Mouse (Mus musculus) kidney, postnatal 0 days (tissue): Measurements from ENCODE around the gene Gfm2. TPM values are rescaled to one million over a fixed set of nuclear protein-coding genes. Genes with fewer than 3 reads are reported as not detected.

Experiments
- ATAC-seq: fragments of 200-750 bp; cut with Nextera tagmentation; replicated peaks from 2 replicates; pipeline ENCODE4 v1.8.0; 2017; ENCODE audit warnings: low read depth, moderate number of reproducible peaks, moderate TSS enrichment, moderate library complexity; ENCODE audit not compliant: low FRiP score
- DNase-seq: peaks from one replicate; pipeline ENCODE4 v3.0.0-alpha.2; 2016; ENCODE audit warnings: low spot score
- H3K27ac ChIP-seq: fragments of 300-500 bp; sonication (generic); 2 replicates; pipeline ENCODE4 v1.5.1; 2014; ENCODE audit warnings: mild to moderate bottlenecking
- H3K27me3 ChIP-seq: fragments of 300-500 bp; sonication (generic); 2 replicates; pipeline ENCODE4 v1.6.1; 2014; ENCODE audit warnings: low read length, mixed read lengths; ENCODE audit not compliant: insufficient read depth
- H3K36me3 ChIP-seq: fragments of 300-500 bp; sonication (generic); 2 replicates; pipeline ENCODE4 v1.6.1; 2014; ENCODE audit warnings: low read length, mixed read lengths; ENCODE audit not compliant: insufficient read depth
- H3K4me1 ChIP-seq: fragments of 300-500 bp; sonication (generic); replicated peaks from 2 replicates; pipeline ENCODE4 v1.6.1; 2014; ENCODE audit warnings: antibody characterized with exemption, low read length, mixed read lengths; ENCODE audit not compliant: insufficient read depth
- H3K4me2 ChIP-seq: fragments of 300-500 bp; sonication (generic); 2 replicates; pipeline ENCODE4 v1.6.1; 2014; ENCODE audit warnings: mild to moderate bottlenecking, low read length, moderate library complexity, mixed read lengths
- H3K4me3 ChIP-seq: fragments of 300-500 bp; sonication (generic); replicated peaks from 2 replicates; pipeline ENCODE4 v1.5.1; 2014; ENCODE audit warnings: low read depth, low read length
- H3K9ac ChIP-seq: fragments of 300-500 bp; sonication (generic); 2 replicates; pipeline ENCODE4 v1.6.1; 2014; ENCODE audit warnings: low read depth, low read length
- H3K9me3 ChIP-seq: fragments of 300-500 bp; sonication (generic); replicated peaks from 2 replicates; pipeline ENCODE4 v1.6.1; 2016; ENCODE audit warnings: low read length, inconsistent platforms, mixed read lengths
- CTCF ChIP-seq: IDR thresholded peaks from 2 replicates; pipeline ENCODE4 v1.5.1; 2016; ENCODE audit warnings: antibody characterized with exemption, low read depth, mild to moderate bottlenecking, moderate library complexity
- WGBS: fragments of 180-500 bp; shearing (Covaris S2); extraction: QIAGEN DNeasy Blood & Tissue Kit; methylation state at CpG from one replicate; pipeline ENCODE4 v1.1.7; 2014; 5-methylcytosine and 5-hydroxymethylcytosine counted together
- polyA plus RNA-seq: library from polyadenylated mRNA; unstranded; fragments of >200 nt; fragmentation: Nextera tagmentation; extraction: Ambion mirVana; gene quantifications from 2 replicates; pipeline ENCODE4 v1.2.1, GENCODE M21; 2015

Gfm2 gene
- polyA plus RNA-seq, 1 experiment from 2014 or later = 20.4 TPM

DNA sequence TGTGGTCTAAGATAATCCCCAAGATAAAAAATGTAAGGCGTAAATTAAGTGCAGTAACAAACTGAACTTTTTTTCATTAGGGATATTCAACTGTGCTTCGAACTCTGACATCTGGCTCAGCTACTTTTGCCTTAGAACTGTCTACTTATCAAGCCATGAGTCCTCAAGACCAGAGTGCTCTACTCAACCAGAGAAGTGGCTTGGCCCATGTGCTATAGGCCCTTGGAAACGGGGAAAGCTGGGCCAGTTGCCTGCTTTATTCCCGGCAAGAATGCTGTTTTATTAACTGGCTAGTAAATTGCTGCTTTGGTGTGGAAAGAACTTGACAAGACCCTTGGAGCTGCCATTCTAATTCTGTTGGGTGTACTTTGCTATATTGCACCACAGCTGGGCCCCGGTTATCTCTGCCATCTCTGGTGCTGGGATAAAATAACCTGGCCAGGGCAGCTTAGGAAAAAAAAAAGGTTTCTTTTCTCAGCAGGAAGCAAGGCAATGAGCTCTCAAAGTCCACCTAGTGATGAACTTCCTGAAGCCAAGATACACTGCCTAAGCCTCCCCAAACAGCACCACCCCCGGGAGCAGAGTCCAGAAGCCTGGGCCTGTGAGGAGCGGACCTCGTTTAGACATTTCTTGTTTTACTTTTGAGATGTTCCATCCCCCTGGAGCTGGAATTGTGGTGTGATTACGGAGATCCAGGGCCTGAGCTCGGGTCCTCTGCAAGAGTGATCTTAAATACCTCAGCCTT lies 38.0 kb downstream of the Gfm2 start:
- Histone ChIP-seq H3K27me3 (no peaks in the 10 kb centered on the region), H3K4me2 (no peak overlapping the region), H3K4me1 (no peaks in the 10 kb centered on the region), H3K36me3 (peaks cover 60% of the 10 kb centered on the region), H3K27ac (no peak overlapping the region; the same call in 1 of the 2 replicates), H3K9ac (no peak overlapping the region), H3K9me3 (no peaks in the 10 kb centered on the region), H3K4me3 (no peak overlapping the region)
- no peak; the same call in 1 of the 2 replicates for ATAC-seq
- 76% methylated on average over 10 of the region's 10 CpGs for WGBS
- no peak for TF ChIP-seq CTCF
- no peak for DNase-seq

- Histone ChIP-seq H3K9me3 (no peaks in the 10 kb centered on the region), H3K4me3 (no peak overlapping the region), H3K9ac (no peak overlapping the region), H3K27ac (no peak overlapping the region), H3K4me2 (no peak overlapping the region), H3K27me3 (no peaks in the 10 kb centered on the region), H3K36me3 (peaks cover 57% of the 10 kb centered on the region), H3K4me1 (no peaks in the 10 kb centered on the region)
- ATAC-seq (no peak), DNase-seq (no peak)
- 71% methylated on average over 5 of the region's 5 CpGs for WGBS
- no peak for TF ChIP-seq CTCF
Observed at GRCm38 (mm10) chr13:97176731-97177130, 39.0 kb downstream of the Gfm2 start.

- Histone ChIP-seq H3K9ac (no peak overlapping the region), H3K9me3 (no peaks in the 10 kb centered on the region), H3K4me2 (no peak overlapping the region), H3K27ac (no peak overlapping the region), H3K27me3 (no peaks in the 10 kb centered on the region), H3K4me3 (no peak overlapping the region), H3K36me3 (peaks cover 43% of the 10 kb centered on the region), H3K4me1 (no peaks in the 10 kb centered on the region)
- 85% methylated on average over 7 of the region's 7 CpGs for WGBS
- no peak for TF ChIP-seq CTCF
- no peak for DNase-seq
- ATAC-seq = no peak
Observed at GRCm38 (mm10) chr13:97178943-97179342, 41.2 kb downstream of the Gfm2 start.

GRCm38 (mm10) chr13:97180113-97180828 lies 42.5 kb downstream of the Gfm2 start:
- DNase-seq (no peak), ATAC-seq (no peak)
- Histone ChIP-seq H3K9me3 (no peaks in the 10 kb centered on the region), H3K9ac (no peak overlapping the region), H3K4me3 (no peak overlapping the region), H3K27ac (no peak overlapping the region), H3K4me1 (no peaks in the 10 kb centered on the region), H3K27me3 (no peaks in the 10 kb centered on the region), H3K4me2 (no peak overlapping the region), H3K36me3 (peaks cover 30% of the 10 kb centered on the region)
- 86% methylated on average over 6 of the region's 6 CpGs for WGBS
- no peak for TF ChIP-seq CTCF

- no peaks in the 10 kb centered on the region for H3K27me3 ChIP-seq
- no peak overlapping the region for H3K27ac ChIP-seq
- no peak for TF ChIP-seq CTCF
- no peaks in the 10 kb centered on the region for H3K9me3 ChIP-seq
- DNase-seq = no peak
- H3K4me1 ChIP-seq = no peaks in the 10 kb centered on the region
- WGBS = 82% methylated on average over 4 of the region's 4 CpGs
- no peak overlapping the region for H3K4me3 ChIP-seq
- H3K9ac ChIP-seq = no peak overlapping the region
- peaks cover 20% of the 10 kb centered on the region for H3K36me3 ChIP-seq
- no peak overlapping the region for H3K4me2 ChIP-seq
- ATAC-seq = no peak
Observed at GRCm38 (mm10) chr13:97182821-97183220, 45.1 kb downstream of the Gfm2 start.

GRCm38 (mm10) chr13:97184168-97184567 lies 46.4 kb downstream of the Gfm2 start:
- Histone ChIP-seq H3K9me3 (no peaks in the 10 kb centered on the region), H3K9ac (no peak overlapping the region), H3K4me1 (no peaks in the 10 kb centered on the region), H3K27ac (no peak overlapping the region), H3K36me3 (peaks cover 14% of the 10 kb centered on the region; the same call in 1 of the 2 replicates), H3K4me3 (no peak overlapping the region), H3K4me2 (no peak overlapping the region), H3K27me3 (no peaks in the 10 kb centered on the region)
- no peak for DNase-seq
- 86% methylated on average over 2 of the region's 2 CpGs for WGBS
- no peak for TF ChIP-seq CTCF
- no peak for ATAC-seq
